In genomic region chr12:111323423-111323822, GRCm38 (mm10) we compare ENCODE assay signal across 25 mouse cellular contexts. TPM values are rescaled to one million over a fixed set of nuclear protein-coding genes. Genes with fewer than 3 reads are reported as not detected.
DNase-seq lines count a peak whose midpoint lies in the region; ATAC-seq and TF ChIP-seq lines count a peak whose summit lies in the region.
"Had no signal": no experiment of that assay in that cellular context is flagged by ENCODE, and none has a peak within 500 bp of the region (broad histone marks: within the 10 kb centered on the region; RNA-seq: fewer than 3 reads in every experiment).

No protein-coding gene starts in this region.

- no peak for TF ChIP-seq EP300 in CH12.LX (IDR thresholded peaks at IDR 0.05; ENCODE audit: low read length)

- in situ Hi-C loops in CH12.LX (cut with MboI; ENCODE audit: low pct_ligation_motif_present, low pct_unique_long_range_greater_than_20kb, low sequenced_read_pairs) = no loop called here

- 0 out of 2 replicates have a peak overlapping the region, but pooled peaks have one; percentile 16 for H3K27ac ChIP-seq in CH12.LX (ENCODE audit: insufficient read depth, low read depth)
- 0 out of 2 replicates have a peak overlapping the region, but pooled peaks have one; percentile 3 for H3K27ac ChIP-seq in limb, embryonic 10.5 days
- H3K27ac ChIP-seq in intestine, embryonic 15.5 days = no peak overlapping the region
- H3K27ac ChIP-seq: embryonic facial prominence, embryonic 10.5 days; embryonic facial prominence, embryonic 12.5 days; forebrain, embryonic 13.5 days; forebrain, embryonic 15.5 days had no signal

- TF ChIP-seq CTCF in CH12.LX (conservative IDR thresholded peaks at IDR 0.05 in 1 of 2, IDR thresholded peaks at IDR 0.05 in 1 of 2; ENCODE audit: low read depth in 2 of 2, low read length in 2 of 2) = no peak

- H3K9me3 ChIP-seq in CH12.LX (replicated peaks; ENCODE audit: low read length) = no peaks in the 10 kb centered on the region
- H3K9me3 ChIP-seq in limb, embryonic 10.5 days (replicated peaks) = no peaks in the 10 kb centered on the region
- H3K9me3 ChIP-seq in intestine, embryonic 15.5 days = no peaks in the 10 kb centered on the region
- H3K9me3 ChIP-seq: embryonic facial prominence, embryonic 10.5 days; embryonic facial prominence, embryonic 12.5 days; forebrain, embryonic 13.5 days; forebrain, embryonic 15.5 days; G1E had no signal

- no peak overlapping the region for H3K4me3 ChIP-seq in CH12.LX (replicated peaks in 1 of 3; ENCODE audit: low read depth in 2 of 3, low read length in 2 of 3, poor library complexity in 1 of 3)
- H3K4me3 ChIP-seq in limb, embryonic 10.5 days = no peak overlapping the region
- no peak overlapping the region for H3K4me3 ChIP-seq in intestine, embryonic 15.5 days (replicated peaks)
- H3K4me3 ChIP-seq: embryonic facial prominence, embryonic 10.5 days; embryonic facial prominence, embryonic 12.5 days; forebrain, embryonic 13.5 days; forebrain, embryonic 15.5 days had no signal

- H3K27me3 ChIP-seq in CH12.LX (replicated peaks) = no peaks in the 10 kb centered on the region
- H3K27me3 ChIP-seq in limb, embryonic 10.5 days (ENCODE audit: low read depth, poor library complexity, severe bottlenecking) = no peaks in the 10 kb centered on the region
- H3K27me3 ChIP-seq in intestine, embryonic 15.5 days (replicated peaks) = no peaks in the 10 kb centered on the region
- H3K27me3 ChIP-seq: embryonic facial prominence, embryonic 12.5 days; forebrain, embryonic 13.5 days; forebrain, embryonic 15.5 days had no signal

- WGBS in limb, embryonic 10.5 days = 80% methylated on average over 4 of the region's 4 CpGs
- 89% methylated on average over 4 of the region's 4 CpGs for WGBS in intestine, embryonic 15.5 days

- no peak overlapping the region for H3K9ac ChIP-seq in CH12.LX (ENCODE audit: insufficient read depth, low read depth)
- no peak overlapping the region for H3K9ac ChIP-seq in intestine, embryonic 15.5 days
- H3K9ac ChIP-seq: embryonic facial prominence, embryonic 12.5 days; forebrain, embryonic 13.5 days; forebrain, embryonic 15.5 days; forebrain, postnatal 0 days had no signal

- H3K79me2 ChIP-seq in CH12.LX (replicated peaks; ENCODE audit: control insufficient read depth, extremely low read depth, insufficient read depth, poor library complexity, severe bottlenecking) = no peaks in the 10 kb centered on the region; the same call in 1 of the 2 replicates

- H3K4me1 ChIP-seq in CH12.LX (ENCODE audit: control insufficient read depth in 1 of 2, insufficient read depth in 2 of 2) = peaks cover 34 to 60% of the 10 kb centered on the region in 2 experiments
- H3K4me1 ChIP-seq in limb, embryonic 10.5 days = no peaks in the 10 kb centered on the region
- H3K4me1 ChIP-seq in intestine, embryonic 15.5 days (replicated peaks) = no peaks in the 10 kb centered on the region
- H3K4me1 ChIP-seq: embryonic facial prominence, embryonic 10.5 days; embryonic facial prominence, embryonic 12.5 days; forebrain, embryonic 13.5 days; forebrain, embryonic 15.5 days had no signal

- dilution Hi-C loops in CH12.LX (cut with MboI; ENCODE audit: extremely low pct_ligation_motif_present, extremely low pct_unique_long_range_greater_than_20kb, low sequenced_read_pairs) = no loop called here

- no peak for TF ChIP-seq RAD21 in CH12.LX (IDR thresholded peaks at IDR 0.05; ENCODE audit: low read depth, low read length)

- TF ChIP-seq POLR2A in CH12.LX (IDR thresholded peaks at IDR 0.05; ENCODE audit: low read depth, low read length) = no peak

- DNase-seq in cerebellum, adult 9-11 months = peak; percentile 9
- no peak for DNase-seq in cerebellum, postnatal 4 days (ENCODE audit: low spot score in 2 of 2)
- peak; percentile 85 for DNase-seq in 416B (ENCODE audit: low read depth)
- no peak for DNase-seq in CH12.LX (ENCODE audit: extremely low read depth)
- DNase-seq in limb, embryonic 10.5 days (ENCODE audit: low spot score) = no peak
- no peak for DNase-seq in gastrocnemius, postnatal 10 days
- no peak for DNase-seq in Muller cell, postnatal 12 days (ENCODE audit: inconsistent ontology term)
- DNase-seq: adrenal gland, adult 8-10 months; adrenal gland, postnatal 14 days; adrenal gland, postnatal 36 days; cerebellum, adult 11-12 months; cerebellum, adult 2 months; cerebellum, adult 9-10 months; cerebellum, postnatal 14 days; cerebellum, postnatal 36 days; forebrain, postnatal 0 days had no signal

- no peak overlapping the region for H3K4me2 ChIP-seq in CH12.LX (ENCODE audit: insufficient read depth, low read depth, poor library complexity, severe bottlenecking)
- no peak overlapping the region for H3K4me2 ChIP-seq in intestine, embryonic 15.5 days (replicated peaks)
- H3K4me2 ChIP-seq: embryonic facial prominence, embryonic 12.5 days; forebrain, embryonic 13.5 days; forebrain, embryonic 15.5 days had no signal

- H3K36me3 ChIP-seq in CH12.LX (replicated peaks in 1 of 2; ENCODE audit: control insufficient read depth in 1 of 2, insufficient read depth in 1 of 2, low read length in 1 of 2) = peaks cover 59 to 79% of the 10 kb centered on the region in 2 experiments
- peaks cover 100% of the 10 kb centered on the region for H3K36me3 ChIP-seq in limb, embryonic 10.5 days
- H3K36me3 ChIP-seq in intestine, embryonic 15.5 days = peaks cover 82% of the 10 kb centered on the region
- H3K36me3 ChIP-seq: G1E had no signal

- no peak for ATAC-seq in intestine, embryonic 15.5 days
- ATAC-seq: activated CD4-positive, CD25-positive, alpha-beta regulatory T cell, adult 4 months; forebrain, embryonic 13.5 days; forebrain, embryonic 15.5 days; forebrain, postnatal 0 days had no signal

TF ChIP-seq in CH12.LX, 34 proteins besides CTCF, POLR2A, EP300 and RAD21:
- TF ChIP-seq CHD2 (IDR thresholded peaks at IDR 0.05; ENCODE audit: low read length) (no peak), ZNF384 (IDR thresholded peaks at IDR 0.05; ENCODE audit: low read depth, low read length) (no peak), NELFE (IDR thresholded peaks at IDR 0.05; ENCODE audit: low read depth, low read length) (no peak), PAX5 (IDR thresholded peaks at IDR 0.05; ENCODE audit: low read length) (no peak), ETS1 (conservative IDR thresholded peaks at IDR 0.05; ENCODE audit: low read depth, low read length) (peak; percentile 49; the same call in 1 of the 2 replicates), BHLHE40 (IDR thresholded peaks at IDR 0.05; ENCODE audit: low read depth, low read length) (peak; percentile 51), SMC3 (IDR thresholded peaks at IDR 0.05; ENCODE audit: low read depth, low read length) (no peak)

RNA-seq across cellular contexts. Expression of gene Amn, which starts 52.5 kb away (rescaled TPM):
- total RNA-seq in CH12.LX (2012; rRNA removed) (0.55 and 1.1 TPM in 2 replicates), CH12.LX (2014; rRNA removed) (0.62 TPM in 1 of 2 replicates, not detected in the other)
- 0.61 and 0.79 TPM in 2 replicates for polyA plus RNA-seq in CH12.LX (2012; ENCODE audit: insufficient read length, low read depth)
- polyA plus RNA-seq in limb, embryonic 10.5 days (2016; fragmentation: Nextera tagmentation; extraction: Ambion mirVana) = 0.30 and 0.33 TPM in 2 replicates
- under 1 TPM in 1 of 2 experiments, not detected in 1; 0.34 TPM for total RNA-seq in gastrocnemius, postnatal 10 days (2021)
- polyA plus RNA-seq in intestine, embryonic 15.5 days (2015; fragmentation: Nextera tagmentation; extraction: Ambion mirVana) = 127 and 149 TPM in 2 replicates
- total RNA-seq: adrenal gland, adult 18-20 months; adrenal gland, postnatal 14 days; adrenal gland, postnatal 36 days; G1E had no signal
- polyA plus RNA-seq: activated CD4-positive, CD25-positive, alpha-beta regulatory T cell, adult 4 months; forebrain, embryonic 11.5 days had no signal

RNA-seq across cellular contexts. Expression of gene Cdc42bpb, which starts 54.1 kb away (rescaled TPM):
- total RNA-seq in CH12.LX (2012; rRNA removed) (20.6 and 25.4 TPM in 2 replicates), CH12.LX (2014; rRNA removed) (12.9 and 16.7 TPM in 2 replicates)
- polyA plus RNA-seq in CH12.LX (2012; ENCODE audit: insufficient read length, low read depth) = 22.9 and 29.7 TPM in 2 replicates
- 30.4 and 32.0 TPM in 2 replicates for polyA plus RNA-seq in limb, embryonic 10.5 days (2016; fragmentation: Nextera tagmentation; extraction: Ambion mirVana)
- total RNA-seq in gastrocnemius, postnatal 10 days (2021) = 10 to 100 TPM; 48.3 to 55.8 TPM
- 31.8 and 33.9 TPM in 2 replicates for polyA plus RNA-seq in intestine, embryonic 15.5 days (2015; fragmentation: Nextera tagmentation; extraction: Ambion mirVana)
- total RNA-seq: G1E had no signal
- polyA plus RNA-seq: G1E had no signal

Comparison
In these comparisons a context has a peak if more than half of its experiments do, and no peak if none do; other contexts are left out.
1. DNase-seq: peak in cerebellum, adult 9-11 months (single experiment) and 416B (single experiment); none in cerebellum, postnatal 4 days (0 of 2), CH12.LX (single experiment), limb, embryonic 10.5 days (single experiment), gastrocnemius, postnatal 10 days (single experiment) and Muller cell, postnatal 12 days (single experiment).
2. RNA of gene Amn, which starts 52.5 kb away (polyA plus RNA-seq): 127 to 149 TPM in intestine, embryonic 15.5 days; 0.61 to 0.79 TPM in CH12.LX and 0.30 to 0.33 TPM in limb, embryonic 10.5 days; every median in the first group is over 10 times any median in the second.